Mouse (Mus musculus): ENCODE measurements around the gene Klhl29.

- TF ChIP-seq ZC3H11A (IDR thresholded peaks at IDR 0.05; ENCODE audit: low read depth, low read length) (no peak), CTCF (IDR thresholded peaks at IDR 0.05 in 2 of 3, conservative IDR thresholded peaks at IDR 0.05 in 1 of 3; ENCODE audit: control insufficient read depth in 1 of 3, insufficient read depth in 1 of 3, low read depth in 2 of 3, low read length in 3 of 3, poor library complexity in 1 of 3, severe bottlenecking in 1 of 3) (no peak), NELFE (IDR thresholded peaks at IDR 0.05; ENCODE audit: low read depth, low read length) (no peak), MXI1 (IDR thresholded peaks at IDR 0.05; ENCODE audit: low read depth, low read length) (no peak), TAL1 (IDR thresholded peaks at IDR 0.05; ENCODE audit: low read length) (no peak), POLR2A (IDR thresholded peaks at IDR 0.05; ENCODE audit: control insufficient read depth in 1 of 2, insufficient read depth in 1 of 2, low read depth in 1 of 2, low read length in 2 of 2, poor library complexity in 1 of 2) (no peak), GATA1 (IDR thresholded peaks at IDR 0.05; ENCODE audit: low read depth, low read length) (no peak), TCF12 (IDR thresholded peaks at IDR 0.05; ENCODE audit: low read depth, low read length) (no peak), POLR2AphosphoS5 (IDR thresholded peaks at IDR 0.05; ENCODE audit: borderline replicate concordance, low read depth, low read length) (no peak), ZKSCAN1 (IDR thresholded peaks at IDR 0.05; ENCODE audit: low read depth, low read length) (no peak), MYC (IDR thresholded peaks at IDR 0.05; ENCODE audit: low read depth, low read length) (no peak), EP300 (IDR thresholded peaks at IDR 0.05; ENCODE audit: low read depth in 1 of 2, low read length in 2 of 2) (no peak)
Observed at GRCm38 (mm10) chr12:5237078-5237477, 138.4 kb downstream of the Klhl29 start.
